Mouse (Mus musculus) megakaryocyte progenitor cell, adult 5-6 weeks (primary cell): ENCODE measurements at regions not wholly inside any gene's neighbourhood (a gene's known extent, or its start where the extent isn't known, plus 50 kb on each side); places are given as distances from the start of the nearest gene placed in this dataset.

ENCODE experiments used
- ATAC-seq: replicated peaks from 2 replicates; pipeline ENCODE4 v1.8.0; 2016; ENCODE audit warnings: mild to moderate bottlenecking, moderate TSS enrichment, inconsistent platforms; ENCODE audit not compliant: poor library complexity

DNA sequence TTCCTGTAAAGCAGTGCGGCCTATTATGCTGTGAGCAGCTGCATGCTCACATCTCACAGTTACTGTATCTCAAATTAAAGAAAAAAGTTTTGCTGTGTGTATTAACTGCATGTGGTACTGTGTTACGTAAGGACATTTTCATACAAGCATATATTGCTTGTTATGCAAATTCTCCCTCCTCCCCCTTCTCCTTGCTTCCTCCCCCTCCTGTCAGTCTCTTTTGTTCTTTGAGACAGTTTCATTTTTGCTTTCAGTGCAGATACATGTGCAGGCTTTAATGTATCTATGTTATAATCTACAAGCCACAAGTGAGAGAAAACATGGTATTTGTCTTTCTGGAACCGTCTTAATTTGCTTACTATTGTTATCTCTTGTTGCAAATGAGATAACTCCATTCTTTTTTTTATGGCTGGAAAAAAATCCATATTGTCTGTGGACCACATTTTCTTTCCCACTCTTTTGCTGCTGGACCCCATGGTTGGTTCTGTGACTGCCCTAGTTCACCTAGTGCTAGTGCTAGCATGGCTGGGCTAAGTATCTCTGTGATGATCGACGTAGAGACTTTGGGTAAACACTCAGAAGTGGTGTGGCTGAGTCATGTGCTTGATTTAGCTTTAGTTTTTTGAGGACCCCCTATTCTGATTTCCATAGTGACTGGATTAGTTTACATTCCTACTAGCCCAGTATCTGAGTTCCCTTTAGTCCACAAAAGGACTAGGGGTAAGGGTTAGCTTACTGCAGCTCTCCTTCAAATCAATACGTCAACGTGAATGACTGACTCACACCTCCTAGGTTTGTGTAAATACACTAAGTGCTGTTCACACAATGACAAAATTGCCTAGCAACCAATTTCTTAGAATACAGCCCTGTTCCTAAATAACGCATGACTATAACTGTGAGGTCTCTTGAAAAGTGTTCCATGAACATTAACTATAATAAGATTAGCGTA, 158.1 kb downstream of the Icos start:
- ATAC-seq, result peak; percentile 44

- no peak for ATAC-seq
Measured at GRCm38 (mm10) chr1:61137210-61137885, 159.6 kb downstream of the Icos start.

DNA sequence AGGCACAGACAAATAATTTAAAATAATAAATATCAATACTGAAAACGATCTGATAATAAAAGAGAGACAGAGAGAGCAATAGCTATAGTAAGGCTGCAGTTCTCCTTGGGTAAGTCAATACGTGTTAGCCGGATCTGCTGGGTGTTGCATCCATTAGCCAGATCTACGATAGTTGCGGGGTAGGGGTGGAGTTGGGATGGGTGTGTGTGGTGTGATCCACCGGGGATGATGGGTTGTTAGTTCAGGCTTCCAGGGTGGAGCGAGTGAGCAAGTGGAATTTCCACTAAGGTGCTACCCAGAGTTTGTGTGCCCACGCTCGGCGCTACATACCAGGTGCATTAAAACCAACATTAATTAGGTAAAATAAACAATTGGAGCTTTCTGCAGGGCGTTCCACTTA, 160.2 kb downstream of the Icos start:
- no peak for ATAC-seq

GRCm38 (mm10) chr1:61139291-61139983, 161.7 kb downstream of the Icos start:
- no peak for ATAC-seq

GRCm38 (mm10) chr1:61139984-61140648, 162.4 kb downstream of the Icos start:
- no peak for ATAC-seq

DNA sequence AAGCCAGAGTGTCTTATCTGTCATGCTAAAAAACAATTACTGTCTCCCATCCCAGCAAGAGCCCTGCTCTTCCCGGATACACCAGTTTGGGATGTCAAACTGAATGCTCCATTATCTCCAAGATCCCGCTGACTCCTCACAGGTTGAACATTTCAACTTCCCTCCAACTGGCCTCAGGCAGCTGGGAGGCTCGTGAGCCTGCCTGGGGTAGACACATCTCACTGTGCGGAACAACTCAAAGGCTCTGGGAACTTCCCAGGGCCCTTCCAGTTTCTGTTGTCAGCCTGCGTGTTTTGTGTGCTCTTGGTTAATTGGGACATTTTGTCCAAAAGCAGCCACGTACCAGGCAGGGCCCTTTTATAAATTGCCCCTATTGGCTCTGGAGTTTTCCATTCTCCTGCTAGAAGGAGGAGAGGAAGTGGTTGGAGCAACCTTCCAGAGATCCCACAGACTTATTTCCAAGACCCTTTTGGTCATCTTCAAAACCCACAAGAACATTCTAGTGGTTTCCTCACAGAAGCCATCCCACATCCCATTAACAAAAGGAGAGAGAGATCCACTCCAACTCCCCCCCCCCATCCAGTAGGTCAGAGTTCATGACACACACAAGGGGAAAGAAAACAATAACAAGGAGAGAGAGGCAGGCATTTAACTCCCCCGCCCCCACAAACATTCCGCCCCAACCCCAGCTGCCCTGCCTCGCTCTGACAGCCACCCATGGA, 163.3 kb downstream of the Icos start:
- ATAC-seq, result no peak

DNA sequence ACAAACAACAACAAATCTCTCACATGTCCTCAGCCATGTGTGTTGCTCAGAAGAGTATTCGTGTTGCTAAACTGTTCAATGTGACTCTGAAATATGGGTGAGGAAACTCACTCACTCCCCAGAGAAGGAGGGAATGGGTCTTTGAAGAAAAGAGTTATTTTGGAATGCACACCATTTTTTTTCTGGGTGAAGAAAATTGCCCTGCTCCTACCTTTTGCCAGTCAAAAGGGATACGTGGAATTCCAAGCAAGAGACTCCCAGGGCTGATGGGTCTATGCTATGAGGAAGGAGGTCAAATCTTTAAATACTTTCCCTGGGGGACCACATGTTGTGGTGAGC, 163.8 kb downstream of the Icos start:
- ATAC-seq, result no peak

- ATAC-seq, result no peak
Measured at GRCm38 (mm10) chr1:61141952-61142351, 164.2 kb downstream of the Icos start.

DNA sequence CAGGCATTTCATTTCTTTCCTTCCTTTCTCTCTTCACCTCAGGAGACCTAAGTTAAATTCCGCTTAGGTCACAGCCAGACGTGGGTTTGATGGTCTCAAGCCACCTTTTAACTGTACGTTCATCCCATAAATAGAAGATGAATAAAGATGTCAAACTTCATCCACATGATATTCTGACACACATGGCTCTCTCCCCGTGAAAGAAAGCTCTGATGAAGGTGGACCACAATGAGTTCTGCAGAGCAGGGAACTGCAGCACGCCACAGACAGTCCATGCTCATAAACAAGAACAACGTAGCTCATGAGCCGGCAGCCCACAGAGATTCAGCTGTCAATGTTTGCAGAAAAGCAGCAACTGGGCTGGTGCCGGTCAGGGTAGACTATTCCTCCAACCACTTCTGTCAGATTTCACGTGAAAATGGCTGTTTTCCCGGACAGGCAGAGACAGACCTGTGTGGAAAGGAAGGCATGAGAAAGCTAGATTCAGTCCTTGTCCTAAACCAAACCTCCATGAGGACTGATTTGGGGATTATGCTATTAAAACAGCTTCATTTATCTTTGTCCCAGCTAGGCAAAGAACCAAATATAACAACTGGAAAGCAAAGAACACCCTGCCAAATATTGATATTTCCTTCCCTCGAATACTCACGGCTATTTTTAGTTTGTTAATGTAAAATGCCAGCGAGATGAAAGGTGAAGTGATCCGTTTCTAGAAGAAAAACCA, 165.5 kb downstream of the Icos start:
- ATAC-seq, result no peak

DNA sequence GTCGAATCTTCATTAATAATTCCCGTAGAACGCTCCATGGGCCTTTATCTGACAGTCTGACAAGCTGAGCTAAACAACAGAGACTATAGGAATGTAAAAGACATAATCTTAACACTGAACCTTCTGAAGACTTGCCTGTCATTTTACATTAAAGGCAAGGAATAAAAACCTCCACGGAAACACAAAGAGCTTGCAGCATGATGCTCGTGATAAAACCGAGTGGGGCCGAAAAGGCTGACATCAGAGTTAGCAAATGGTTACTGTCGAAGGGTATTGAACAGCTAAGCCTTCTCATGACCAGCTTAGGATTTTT, 166.0 kb downstream of the Icos start:
- no peak for ATAC-seq

GRCm38 (mm10) chr1:61145013-61145412, 167.3 kb downstream of the Icos start:
- ATAC-seq, result no peak

- no peak for ATAC-seq
Measured at GRCm38 (mm10) chr1:61145572-61145971, 167.8 kb downstream of the Icos start.

DNA sequence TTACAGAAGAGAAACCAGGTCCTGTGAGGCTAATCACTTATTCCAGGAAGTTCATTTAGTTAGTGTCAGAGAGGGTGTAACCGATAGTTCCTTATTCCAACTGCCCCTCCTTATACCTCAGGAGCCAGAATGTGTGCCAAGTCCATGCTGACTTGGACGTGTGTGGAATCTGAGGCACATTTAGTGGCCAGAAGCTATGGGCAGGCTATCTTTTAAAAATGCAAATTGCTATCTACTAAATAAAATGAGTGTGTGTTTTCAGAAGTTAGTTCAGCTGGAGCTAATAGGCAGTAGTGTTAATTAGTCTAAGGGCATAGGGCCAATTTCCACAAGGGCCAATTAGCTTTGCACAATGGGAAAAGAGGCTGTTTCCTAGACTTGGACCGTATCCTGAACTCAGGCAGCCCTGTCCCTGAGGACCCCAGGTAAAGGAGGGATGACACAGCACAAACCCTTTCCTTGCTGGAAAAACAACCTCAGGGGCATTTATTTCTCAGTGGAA, 168.5 kb downstream of the Icos start:
- peak; percentile 86 for ATAC-seq

- no peak for ATAC-seq
Measured at GRCm38 (mm10) chr1:61151742-61152141, 174.0 kb downstream of the Icos start.

DNA sequence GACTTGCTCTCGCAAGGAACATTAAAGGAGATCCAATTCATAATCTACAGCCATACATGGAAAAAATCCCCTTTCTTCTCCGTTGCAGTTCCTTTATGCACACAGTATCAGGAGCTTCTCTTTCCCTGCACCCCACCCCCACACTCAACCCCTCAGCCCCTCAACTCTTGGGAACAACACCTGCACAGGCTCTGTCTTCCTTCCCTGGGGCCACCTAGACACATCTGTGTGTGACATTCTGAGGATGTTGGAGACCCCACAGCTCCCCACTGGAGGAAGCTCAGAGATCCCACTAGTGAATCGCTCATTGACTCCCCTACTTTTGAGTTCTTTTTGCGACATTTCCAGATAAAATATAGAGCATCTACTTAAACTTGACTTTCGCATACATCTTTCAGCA, 174.4 kb downstream of the Icos start:
- ATAC-seq, result no peak

- no peak for ATAC-seq
Measured at GRCm38 (mm10) chr1:61154216-61154615, 176.5 kb downstream of the Icos start.

DNA sequence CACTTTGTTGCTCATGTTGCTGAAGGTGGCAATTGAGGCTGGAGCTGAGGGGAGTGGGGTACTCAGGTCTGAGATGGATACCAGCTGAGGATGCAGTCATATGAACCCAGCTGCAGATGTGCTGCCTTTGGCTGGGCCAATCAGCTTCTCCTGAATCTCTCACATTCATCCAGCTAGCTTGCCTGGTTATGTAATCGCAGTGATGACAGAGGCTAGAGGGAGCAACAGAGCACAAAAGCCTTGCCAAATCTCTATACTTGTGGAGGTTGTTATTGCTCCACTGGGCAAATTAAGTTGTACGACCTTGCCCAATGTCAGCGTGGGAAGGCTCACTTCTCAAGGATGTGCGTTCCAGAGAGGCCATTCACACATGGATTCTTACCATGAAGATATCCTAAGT, 179.5 kb downstream of the Icos start:
- ATAC-seq, result no peak

GRCm38 (mm10) chr1:61160505-61160904, 182.8 kb downstream of the Icos start:
- ATAC-seq, result no peak

- no peak for ATAC-seq
Measured at GRCm38 (mm10) chr1:61164271-61164670, 186.5 kb downstream of the Icos start.

GRCm38 (mm10) chr1:61171941-61172340, 194.2 kb downstream of the Icos start:
- ATAC-seq, result no peak
